Mouse (Mus musculus) megakaryocyte-erythroid progenitor cell, adult 5-6 weeks (primary cell): ENCODE measurements around the gene Olfr118. TPM values are rescaled to one million over a fixed set of nuclear protein-coding genes. Genes with fewer than 3 reads are reported as not detected.
"Not testable (repeated sequence)": the region's sequence is repeated elsewhere in the genome, so short reads cannot be mapped to it uniquely, and the experiment has no call there.

ENCODE experiments used
- ATAC-seq: replicated peaks from 2 replicates; pipeline ENCODE4 v1.8.0; 2016; ENCODE audit warnings: mild to moderate bottlenecking, inconsistent platforms; ENCODE audit not compliant: severe bottlenecking, poor library complexity, low FRiP score, low TSS enrichment
- total RNA-seq, 2 experiments: library from RNA; stranded (forward) in 1 of 2; stranded (reverse) in 1 of 2; fragments of 200-1000, 215-1000 nt in 1 of 2; fragments of >200 nt in 1 of 2; fragmentation: Nextera tagmentation in 1 of 2; gene quantifications; 2 replicates each; pipeline ENCODE4 v1.2.3; 2014 to 2017

The Olfr118 gene
- total RNA-seq (2014; fragmentation: Nextera tagmentation) (not detected in 2 replicates), total RNA-seq (2017) (not detected in 2 replicates)

DNA sequence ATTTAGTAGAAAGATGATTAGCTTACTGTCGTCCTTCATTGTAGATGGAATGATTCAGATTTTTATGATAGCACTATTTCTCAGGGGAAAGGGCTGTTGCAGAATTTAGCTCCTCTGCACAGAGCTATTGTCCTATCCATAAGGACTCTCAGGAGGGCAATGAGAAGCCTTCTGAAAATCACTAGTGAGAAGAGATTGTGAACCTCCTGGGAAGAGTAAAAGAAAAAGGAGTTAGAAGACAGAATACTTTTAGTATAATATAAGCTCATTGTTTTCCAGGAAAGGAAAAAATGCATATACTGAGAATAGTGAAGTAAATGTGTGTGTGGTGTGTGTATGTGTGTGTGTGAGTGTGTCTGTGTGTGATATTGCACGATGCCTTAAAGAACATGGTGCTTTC is at the start of gene Olfr118:
Gene Olfr118, plus strand, starts transcription at position 301 of the 400 bp plus-strand sequence.
- ATAC-seq: no peak

DNA sequence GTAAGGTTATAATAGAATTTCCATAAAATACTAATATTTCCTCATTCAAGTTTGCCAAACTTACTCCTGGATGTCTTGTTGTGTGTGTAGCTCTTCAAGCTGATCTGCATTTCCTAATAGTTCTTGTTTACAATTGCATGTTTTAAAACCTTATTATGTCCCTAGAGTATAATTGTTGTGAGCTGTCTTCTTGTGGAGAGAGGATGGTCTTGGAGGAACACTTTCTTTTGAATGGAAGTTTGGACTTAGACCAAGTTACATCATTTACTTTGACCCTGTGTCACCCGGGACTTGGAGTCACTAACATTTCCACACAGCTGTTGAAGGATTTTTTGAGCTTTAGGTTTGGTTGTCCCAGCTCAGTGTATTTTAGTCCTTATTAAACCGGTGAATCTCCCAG is 39.8 kb upstream of the Olfr118 start, which contains the start of the genes Olfr115 and Olfr116:
Gene Olfr115, minus strand, starts transcription at position 101 of the 400 bp plus-strand sequence.
Gene Olfr116, minus strand, starts transcription at position 191 of the 400 bp plus-strand sequence.
- no peak for ATAC-seq

DNA sequence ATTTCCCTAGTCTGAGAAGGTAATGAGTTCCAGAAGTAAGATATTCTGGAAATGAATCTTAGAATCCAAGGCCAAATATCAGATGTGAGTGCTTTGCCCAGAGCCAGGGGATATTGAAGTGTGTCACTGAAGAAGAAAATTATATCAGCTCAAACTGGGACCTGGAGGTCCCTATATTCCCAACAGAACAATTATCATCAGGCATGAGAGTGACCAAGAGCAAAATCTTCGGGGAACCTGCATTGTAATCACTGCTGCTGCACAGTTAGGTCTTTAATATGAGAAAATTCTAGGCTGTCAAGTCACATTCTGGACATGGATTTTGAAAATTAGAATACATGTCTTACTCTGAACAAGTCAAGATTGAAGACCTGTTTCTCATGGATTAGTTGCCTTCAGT is 3.1 kb upstream of the Olfr118 start, which contains the start of gene Olfr117:
Gene Olfr117, minus strand, starts transcription at position 101 of the 400 bp plus-strand sequence.
- ATAC-seq: no peak

DNA sequence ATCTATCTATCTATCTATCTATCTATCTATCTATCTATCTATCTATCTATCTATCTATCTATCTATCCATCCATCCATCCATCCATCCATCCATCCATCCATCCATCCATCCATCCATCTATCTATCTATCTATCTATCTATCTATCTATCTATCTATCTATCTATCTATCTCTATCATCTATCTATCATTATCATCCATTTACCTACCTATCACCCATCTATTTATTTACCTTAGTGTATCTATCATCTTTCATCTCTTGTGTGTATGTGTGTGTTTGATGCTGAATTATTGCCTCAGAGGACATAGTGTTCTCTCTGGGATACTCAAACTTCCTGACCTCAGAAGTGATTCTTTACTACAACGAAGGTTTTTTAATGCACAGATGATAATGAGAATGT is 29.5 kb downstream of the Olfr118 start, which contains the start of gene Olfr119:
Gene Olfr119, plus strand, starts transcription at position 301 of the 400 bp plus-strand sequence.
- not testable (repeated sequence) for ATAC-seq

DNA sequence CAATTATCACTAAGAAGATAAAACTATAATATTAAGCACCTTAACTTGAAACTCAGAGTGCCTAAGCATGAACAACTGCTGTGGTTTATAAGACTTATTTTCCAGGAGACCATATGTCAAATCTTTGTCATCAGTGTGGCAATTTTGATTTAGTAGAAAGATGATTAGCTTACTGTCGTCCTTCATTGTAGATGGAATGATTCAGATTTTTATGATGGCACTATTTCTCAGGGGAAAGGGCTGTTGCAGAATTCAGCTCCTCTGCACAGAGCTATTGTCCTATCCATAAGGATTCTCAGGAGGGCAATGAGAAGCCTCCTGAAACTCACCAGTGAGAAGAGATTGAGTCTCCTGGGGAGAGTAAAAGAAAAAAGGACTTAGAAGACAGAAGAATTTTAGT is 54.7 kb downstream of the Olfr118 start, which contains the start of gene Olfr120:
Gene Olfr120, plus strand, starts transcription at position 301 of the 400 bp plus-strand sequence.
- ATAC-seq: no peak

Other genes with a start within 250 kb of the Olfr118 start
- not detected in 2 replicates for gene Olfr108, start 221.5 kb upstream of the Olfr118 start, total RNA-seq (2014; fragmentation: Nextera tagmentation)
- not detected in 2 replicates for gene Olfr108, start 221.5 kb upstream of the Olfr118 start, total RNA-seq (2017)
- not detected in 2 replicates for gene Olfr109, start 208.1 kb upstream of the Olfr118 start, total RNA-seq (2014; fragmentation: Nextera tagmentation)
- not detected in 2 replicates for gene Olfr109, start 208.1 kb upstream of the Olfr118 start, total RNA-seq (2017)
- gene H2-M2, start 183.4 kb upstream of the Olfr118 start, total RNA-seq (2014; fragmentation: Nextera tagmentation): not detected in 2 replicates
- gene H2-M2, start 183.4 kb upstream of the Olfr118 start, total RNA-seq (2017): not detected in 2 replicates
- not detected in 2 replicates for gene Olfr110, start 174.5 kb upstream of the Olfr118 start, total RNA-seq (2014; fragmentation: Nextera tagmentation)
- not detected in 2 replicates for gene Olfr110, start 174.5 kb upstream of the Olfr118 start, total RNA-seq (2017)
- gene Olfr111, start 159.0 kb upstream of the Olfr118 start, total RNA-seq (2014; fragmentation: Nextera tagmentation): not detected in 2 replicates
- not detected in 2 replicates for gene Olfr111, start 159.0 kb upstream of the Olfr118 start, total RNA-seq (2017)
- not detected in 2 replicates for gene Olfr112, start 97.5 kb upstream of the Olfr118 start, total RNA-seq (2014; fragmentation: Nextera tagmentation)
- not detected in 2 replicates for gene Olfr112, start 97.5 kb upstream of the Olfr118 start, total RNA-seq (2017)
- not detected in 2 replicates for gene Olfr113, start 89.3 kb upstream of the Olfr118 start, total RNA-seq (2014; fragmentation: Nextera tagmentation)
- gene Olfr113, start 89.3 kb upstream of the Olfr118 start, total RNA-seq (2017): not detected in 2 replicates
- not detected in 2 replicates for gene Olfr114, start 74.2 kb upstream of the Olfr118 start, total RNA-seq (2014; fragmentation: Nextera tagmentation)
- gene Olfr114, start 74.2 kb upstream of the Olfr118 start, total RNA-seq (2017): not detected in 2 replicates
- not detected in 2 replicates for gene Olfr115, start 39.9 kb upstream of the Olfr118 start, total RNA-seq (2014; fragmentation: Nextera tagmentation)
- not detected in 2 replicates for gene Olfr115, start 39.9 kb upstream of the Olfr118 start, total RNA-seq (2017)
- gene Olfr116, start 39.8 kb upstream of the Olfr118 start, total RNA-seq (2014; fragmentation: Nextera tagmentation): not detected in 2 replicates
- gene Olfr116, start 39.8 kb upstream of the Olfr118 start, total RNA-seq (2017): not detected in 2 replicates
- gene Olfr117, start 3.2 kb upstream of the Olfr118 start, total RNA-seq (2014; fragmentation: Nextera tagmentation): not detected in 2 replicates
- gene Olfr117, start 3.2 kb upstream of the Olfr118 start, total RNA-seq (2017): not detected in 2 replicates
- gene Olfr119, start 29.6 kb downstream of the Olfr118 start, total RNA-seq (2014; fragmentation: Nextera tagmentation): not detected in 2 replicates
- not detected in 2 replicates for gene Olfr119, start 29.6 kb downstream of the Olfr118 start, total RNA-seq (2017)
- gene Olfr120, start 54.8 kb downstream of the Olfr118 start, total RNA-seq (2014; fragmentation: Nextera tagmentation): not detected in 2 replicates
- not detected in 2 replicates for gene Olfr120, start 54.8 kb downstream of the Olfr118 start, total RNA-seq (2017)
- gene Olfr121, start 81.9 kb downstream of the Olfr118 start, total RNA-seq (2014; fragmentation: Nextera tagmentation): not detected in 2 replicates
- gene Olfr121, start 81.9 kb downstream of the Olfr118 start, total RNA-seq (2017): not detected in 2 replicates
- not detected in 2 replicates for gene Olfr122, start 101.6 kb downstream of the Olfr118 start, total RNA-seq (2014; fragmentation: Nextera tagmentation)
- gene Olfr122, start 101.6 kb downstream of the Olfr118 start, total RNA-seq (2017): not detected in 2 replicates
- not detected in 2 replicates for gene Olfr123, start 126.5 kb downstream of the Olfr118 start, total RNA-seq (2014; fragmentation: Nextera tagmentation)
- gene Olfr123, start 126.5 kb downstream of the Olfr118 start, total RNA-seq (2017): not detected in 2 replicates
- not detected in 2 replicates for gene Olfr124, start 132.9 kb downstream of the Olfr118 start, total RNA-seq (2014; fragmentation: Nextera tagmentation)
- not detected in 2 replicates for gene Olfr124, start 132.9 kb downstream of the Olfr118 start, total RNA-seq (2017)
- gene Olfr125, start 166.0 kb downstream of the Olfr118 start, total RNA-seq (2014; fragmentation: Nextera tagmentation): not detected in 2 replicates
- gene Olfr125, start 166.0 kb downstream of the Olfr118 start, total RNA-seq (2017): not detected in 2 replicates
- not detected in 2 replicates for gene Olfr126, start 180.5 kb downstream of the Olfr118 start, total RNA-seq (2014; fragmentation: Nextera tagmentation)
- not detected in 2 replicates for gene Olfr126, start 180.5 kb downstream of the Olfr118 start, total RNA-seq (2017)
- gene Olfr127, start 233.4 kb downstream of the Olfr118 start, total RNA-seq (2014; fragmentation: Nextera tagmentation): not detected in 2 replicates
- not detected in 2 replicates for gene Olfr127, start 233.4 kb downstream of the Olfr118 start, total RNA-seq (2017)